ENCODE assay signal across 8 mouse cellular contexts in the genomic region with DNA sequence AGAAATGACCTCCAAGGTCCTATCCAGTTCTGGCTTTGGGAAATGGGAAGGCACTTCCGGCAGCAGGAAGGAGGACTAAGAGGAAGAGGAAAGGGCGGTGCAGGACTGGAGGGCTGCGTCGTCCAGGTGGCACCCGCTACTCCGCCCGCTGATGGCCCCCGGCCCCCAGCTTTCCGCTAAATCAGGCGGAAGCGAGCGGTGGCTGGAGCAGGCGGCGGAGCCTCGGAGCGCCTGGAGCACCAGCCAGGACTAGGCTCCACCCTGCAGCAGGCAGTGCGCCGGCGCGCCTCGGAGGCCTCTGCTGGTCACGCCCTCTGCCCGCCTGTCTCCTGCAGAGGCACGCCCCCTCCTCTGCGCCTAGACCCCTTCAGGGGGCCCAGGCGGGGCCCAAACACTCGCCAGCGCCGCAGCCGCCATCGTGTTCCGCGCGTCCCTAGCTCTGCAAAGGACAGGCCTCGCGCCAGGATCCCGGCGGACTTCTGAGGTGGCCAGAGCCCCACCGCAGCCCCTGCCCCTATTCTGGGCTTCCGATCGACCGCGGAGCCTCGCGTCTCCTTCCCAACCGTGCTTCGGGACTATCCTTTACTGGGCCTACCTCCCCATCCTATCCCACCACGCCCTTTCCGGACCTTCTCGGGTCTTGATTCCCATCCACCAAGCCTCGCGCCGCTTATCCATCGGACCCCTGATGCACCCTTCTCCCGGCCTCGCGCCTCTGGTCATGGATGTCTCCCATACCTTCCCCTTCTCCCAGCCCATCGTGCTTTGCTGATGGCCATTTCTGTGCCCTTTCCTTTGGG. TPM values are rescaled to one million over a fixed set of nuclear protein-coding genes. Genes with fewer than 3 reads are reported as not detected.
DNase-seq lines count a peak whose midpoint lies in the region; ATAC-seq and TF ChIP-seq lines count a peak whose summit lies in the region.

A gene (plus strand): TSS at position 106 of the 800 bp plus-strand sequence.

- no peaks in the 10 kb centered on the region for H3K9me3 ChIP-seq in embryonic facial prominence, embryonic 12.5 days
- H3K9me3 ChIP-seq in limb, embryonic 12.5 days: 0 out of 2 replicates have a peak, but pooled peaks cover 4% of the 10 kb centered on the region
- no peaks in the 10 kb centered on the region for H3K9me3 ChIP-seq in midbrain, embryonic 14.5 days (ENCODE audit: control insufficient read depth, low read length)

- peaks cover 42% of the 10 kb centered on the region for H3K36me3 ChIP-seq in embryonic facial prominence, embryonic 12.5 days
- no peaks in the 10 kb centered on the region for H3K36me3 ChIP-seq in kidney, adult 2 months (ENCODE audit: control insufficient read depth, insufficient read depth, low read length)
- H3K36me3 ChIP-seq in limb, embryonic 12.5 days: peaks cover 42% of the 10 kb centered on the region
- H3K36me3 ChIP-seq in midbrain, embryonic 14.5 days (ENCODE audit: control insufficient read depth, insufficient read depth, low read length): peaks cover 30% of the 10 kb centered on the region

- H3K9ac ChIP-seq in embryonic facial prominence, embryonic 12.5 days: peak within 1 kb of the TSS; percentile 88
- peak within 1 kb of the TSS; percentile 94 for H3K9ac ChIP-seq in limb, embryonic 12.5 days (replicated peaks)
- peak within 1 kb of the TSS; percentile 96 for H3K9ac ChIP-seq in midbrain, embryonic 14.5 days (replicated peaks; ENCODE audit: low read length)

- H3K4me2 ChIP-seq in embryonic facial prominence, embryonic 12.5 days (replicated peaks): peak within 1 kb of the TSS; percentile 85
- H3K4me2 ChIP-seq in limb, embryonic 12.5 days: peak within 1 kb of the TSS; percentile 87
- H3K4me2 ChIP-seq in midbrain, embryonic 14.5 days (ENCODE audit: low read length): peak within 1 kb of the TSS; percentile 88

- H3K4me1 ChIP-seq in embryonic facial prominence, embryonic 12.5 days: peaks cover 33% of the 10 kb centered on the region
- peaks cover 2% of the 10 kb centered on the region for H3K4me1 ChIP-seq in kidney, adult 2 months (ENCODE audit: control insufficient read depth, insufficient read depth, low read length)
- H3K4me1 ChIP-seq in limb, embryonic 12.5 days (replicated peaks): peaks cover 36% of the 10 kb centered on the region
- peaks cover 31% of the 10 kb centered on the region for H3K4me1 ChIP-seq in midbrain, embryonic 14.5 days (ENCODE audit: control insufficient read depth, insufficient read depth, low read length)

- H3K27me3 ChIP-seq in embryonic facial prominence, embryonic 12.5 days: no peaks in the 10 kb centered on the region
- no peaks in the 10 kb centered on the region for H3K27me3 ChIP-seq in kidney, adult 2 months (replicated peaks; ENCODE audit: control insufficient read depth, insufficient read depth, low read length)
- H3K27me3 ChIP-seq in limb, embryonic 12.5 days: no peaks in the 10 kb centered on the region
- no peaks in the 10 kb centered on the region for H3K27me3 ChIP-seq in midbrain, embryonic 14.5 days (ENCODE audit: control insufficient read depth, insufficient read depth, low read length)

- ATAC-seq in embryonic facial prominence, embryonic 12.5 days (ENCODE audit: insufficient number of reproducible peaks, insufficient read depth, low FRiP score, low TSS enrichment): peak; percentile 94
- ATAC-seq in limb, embryonic 12.5 days (ENCODE audit: insufficient number of reproducible peaks, insufficient read depth, low FRiP score, low TSS enrichment, low read depth): peak; percentile 94
- peak; percentile 94 for ATAC-seq in midbrain, embryonic 14.5 days (ENCODE audit: low FRiP score, low TSS enrichment)

- H3K4me3 ChIP-seq in embryonic facial prominence, embryonic 12.5 days: peak within 1 kb of the TSS; percentile 78
- H3K4me3 ChIP-seq in kidney, adult 2 months (ENCODE audit: insufficient read depth, low read depth, low read length): peak within 1 kb of the TSS; percentile 42
- peak within 1 kb of the TSS; percentile 70 for H3K4me3 ChIP-seq in limb, embryonic 12.5 days (replicated peaks)
- H3K4me3 ChIP-seq in midbrain, embryonic 14.5 days (replicated peaks; ENCODE audit: low read depth, low read length): peak within 1 kb of the TSS; percentile 67

- H3K27ac ChIP-seq in embryonic facial prominence, embryonic 12.5 days: peak within 1 kb of the TSS; percentile 96
- H3K27ac ChIP-seq in kidney, adult 2 months (ENCODE audit: insufficient read depth, low read depth, low read length): peak within 1 kb of the TSS; percentile 72
- peak within 1 kb of the TSS; percentile 95 for H3K27ac ChIP-seq in limb, embryonic 12.5 days
- H3K27ac ChIP-seq in midbrain, embryonic 14.5 days (replicated peaks; ENCODE audit: low read depth, low read length): peak within 1 kb of the TSS; percentile 95

- peak; percentile 28 for TF ChIP-seq POLR2A in kidney, adult 2 months (IDR thresholded peaks at IDR 0.05; ENCODE audit: low read depth, low read length)

- no peak for TF ChIP-seq CTCF in kidney, adult 2 months (conservative IDR thresholded peaks at IDR 0.05; ENCODE audit: insufficient read depth, insufficient read length, low read depth, low read length)

- under 1% methylated on average over 57 of the region's 58 CpGs for WGBS in embryonic facial prominence, embryonic 12.5 days
- WGBS in kidney, adult 2 months: under 1% methylated on average over 58 of the region's 58 CpGs
- WGBS in limb, embryonic 12.5 days: under 1% methylated on average over 50 of the region's 58 CpGs
- under 1% methylated on average over 58 of the region's 58 CpGs for WGBS in midbrain, embryonic 14.5 days

- peak; percentile 80 for DNase-seq in 3134 (ENCODE audit: extremely low read depth, insufficient read length, low spot score)
- peak; percentile 95 to 96 for DNase-seq in adrenal gland, postnatal 36 days
- peak; percentile 89 to 96 for DNase-seq in heart, adult 18-20 months
- DNase-seq in kidney, adult 2 months: peak; percentile 95
- peak; percentile 96 for DNase-seq in midbrain, embryonic 14.5 days
- DNase-seq in spleen, adult 12 weeks (ENCODE audit: low spot score): peak; percentile 53

RNA-seq across cellular contexts. Expression of the gene that starts here (rescaled TPM):
- total RNA-seq in adrenal gland, postnatal 36 days (2021): 10 to 100 TPM; 36.3 to 42.2 TPM
- polyA plus RNA-seq in embryonic facial prominence, embryonic 12.5 days (2016; fragmentation: Nextera tagmentation; extraction: Ambion mirVana): 57.3 and 61.1 TPM in 2 replicates
- 10 to 100 TPM; 16.9 to 18.8 TPM for total RNA-seq in heart, adult 18-20 months (2021)
- polyA plus RNA-seq in kidney, adult 2 months (2012; rRNA removed): 30.2 and 34.0 TPM in 2 replicates
- 56.1 and 60.1 TPM in 2 replicates for polyA plus RNA-seq in limb, embryonic 12.5 days (2016; fragmentation: Nextera tagmentation; extraction: Ambion mirVana)
- 32.3 and 32.9 TPM in 2 replicates for polyA plus RNA-seq in midbrain, embryonic 14.5 days (2014; fragmentation: Nextera tagmentation; extraction: Ambion mirVana)

Comparison
In these comparisons a context has a peak if more than half of its experiments do, and no peak if none do; other contexts are left out.
1. Peak in every context shown above with its lines: DNase-seq, ATAC-seq, H3K4me3 ChIP-seq and H3K27ac ChIP-seq.